Mouse (Mus musculus) heart, adult 2 months (tissue): Measurements from ENCODE around the gene Dock8.

Experiments used
- CTCF ChIP-seq: fragments of 200-600 bp; IDR thresholded peaks from 2 replicates; pipeline ENCODE4 v1.8.1; 2022; ENCODE audit warnings: antibody characterized with exemption, mild to moderate bottlenecking, moderate library complexity
- EP300 ChIP-seq: fragments of 200-500 bp; IDR thresholded peaks from 2 replicates; pipeline ENCODE4 v1.6.1; 2011; ENCODE audit warnings: low read depth, low read length, control low read depth; ENCODE audit not compliant: insufficient read depth

- TF ChIP-seq CTCF, result no peak
- TF ChIP-seq EP300, result no peak
Measured at GRCm38 (mm10) chr19:25116981-25117380, 117.6 kb downstream of the Dock8 start.
